ENCODE assay signal across 33 mouse cellular contexts in genomic region chr19:54051651-54052050, GRCm38 (mm10). TPM values are rescaled to one million over a fixed set of nuclear protein-coding genes. Genes with fewer than 3 reads are reported as not detected.
DNase-seq lines count a peak whose midpoint lies in the region; ATAC-seq lines count a peak whose summit lies in the region.
"Had no signal": no experiment of that assay in that cellular context is flagged by ENCODE, and none has a peak within 500 bp of the region (broad histone marks: within the 10 kb centered on the region; RNA-seq: fewer than 3 reads in every experiment).

No protein-coding gene starts in this region.

- no peak overlapping the region for H3K27ac ChIP-seq in forebrain, embryonic 11.5 days (ENCODE audit: low read depth, low read length)
- no peak overlapping the region for H3K27ac ChIP-seq in forebrain, embryonic 14.5 days (ENCODE audit: low read depth, low read length)
- no peak overlapping the region for H3K27ac ChIP-seq in midbrain, embryonic 10.5 days (replicated peaks)
- no peak overlapping the region for H3K27ac ChIP-seq in hindbrain, embryonic 11.5 days (ENCODE audit: low read depth, low read length)
- H3K27ac ChIP-seq: embryonic facial prominence, embryonic 13.5 days; forebrain, embryonic 12.5 days; hindbrain, embryonic 10.5 days; intestine, embryonic 15.5 days; kidney, postnatal 0 days; limb, embryonic 10.5 days; limb, embryonic 15.5 days; liver, embryonic 15.5 days; midbrain, embryonic 12.5 days; neural tube, embryonic 13.5 days had no signal

- 76% methylated on average over 4 of the region's 4 CpGs for WGBS in forebrain, embryonic 11.5 days
- 73% methylated on average over 4 of the region's 4 CpGs for WGBS in forebrain, embryonic 14.5 days
- 72% methylated on average over 4 of the region's 4 CpGs for WGBS in midbrain, embryonic 10.5 days
- 71% methylated on average over 4 of the region's 4 CpGs for WGBS in hindbrain, embryonic 11.5 days

- DNase-seq in forebrain, embryonic 11.5 days (ENCODE audit: low spot score): peak; percentile 21
- no peak for DNase-seq in forebrain, embryonic 14.5 days (ENCODE audit: low spot score)
- peak; percentile 27 for DNase-seq in thymus, postnatal 14 days
- DNase-seq in thymus, postnatal 25 days: no peak
- DNase-seq in gastrocnemius, postnatal 14 days: peak; percentile 21
- DNase-seq in midbrain, embryonic 10.5 days (ENCODE audit: low spot score): no peak
- DNase-seq in hindbrain, embryonic 11.5 days (ENCODE audit: low spot score): no peak
- no peak for DNase-seq in layer of hippocampus, postnatal 10 days (ENCODE audit: low spot score in 2 of 2)
- DNase-seq: adrenal gland, postnatal 14 days; cerebellum, adult 18-20 months; heart, adult 18-20 months; kidney, adult 2 months; kidney, postnatal 4 days; layer of hippocampus, postnatal 36 days; lung, embryonic 14.5 days; lung, postnatal 14 days; right cerebral cortex, postnatal 4 days had no signal

- peaks cover 32% of the 10 kb centered on the region for H3K27me3 ChIP-seq in forebrain, embryonic 11.5 days (ENCODE audit: control insufficient read depth, insufficient read depth, low read length)
- H3K27me3 ChIP-seq in forebrain, embryonic 14.5 days (replicated peaks; ENCODE audit: control insufficient read depth, insufficient read depth, low read length): peaks cover 34% of the 10 kb centered on the region
- peaks cover 52% of the 10 kb centered on the region for H3K27me3 ChIP-seq in midbrain, embryonic 10.5 days (ENCODE audit: low read depth, poor library complexity, severe bottlenecking)
- peaks cover 29% of the 10 kb centered on the region for H3K27me3 ChIP-seq in hindbrain, embryonic 11.5 days (ENCODE audit: control insufficient read depth, insufficient read depth, low read length)
- H3K27me3 ChIP-seq: CH12.LX had no signal

- no peak overlapping the region for H3K4me2 ChIP-seq in forebrain, embryonic 11.5 days (ENCODE audit: low read depth, low read length, severe bottlenecking)
- no peak overlapping the region for H3K4me2 ChIP-seq in forebrain, embryonic 14.5 days (ENCODE audit: low read length)
- no peak overlapping the region for H3K4me2 ChIP-seq in hindbrain, embryonic 11.5 days (replicated peaks; ENCODE audit: low read depth, low read length)
- H3K4me2 ChIP-seq: embryonic facial prominence, embryonic 13.5 days; forebrain, embryonic 12.5 days; heart, embryonic 12.5 days; intestine, embryonic 15.5 days; limb, embryonic 15.5 days; liver, embryonic 15.5 days; lung, embryonic 14.5 days; midbrain, embryonic 12.5 days; neural tube, embryonic 13.5 days had no signal

- H3K4me3 ChIP-seq in forebrain, embryonic 11.5 days (ENCODE audit: low read depth, low read length): no peak overlapping the region
- no peak overlapping the region for H3K4me3 ChIP-seq in forebrain, embryonic 14.5 days (ENCODE audit: low read depth, low read length)
- H3K4me3 ChIP-seq in midbrain, embryonic 10.5 days: no peak overlapping the region
- H3K4me3 ChIP-seq in hindbrain, embryonic 11.5 days (ENCODE audit: low read depth, low read length): no peak overlapping the region
- H3K4me3 ChIP-seq: embryonic facial prominence, embryonic 13.5 days; erythroblast, embryonic 14.5 days; forebrain, embryonic 12.5 days; heart, embryonic 12.5 days; hindbrain, embryonic 10.5 days; intestine, embryonic 15.5 days; limb, embryonic 10.5 days; limb, embryonic 15.5 days; liver, embryonic 15.5 days; midbrain, embryonic 12.5 days; neural tube, embryonic 13.5 days had no signal

- H3K36me3 ChIP-seq in forebrain, embryonic 11.5 days (ENCODE audit: control insufficient read depth, insufficient read depth, low read length): no peaks in the 10 kb centered on the region
- H3K36me3 ChIP-seq in forebrain, embryonic 14.5 days (ENCODE audit: control insufficient read depth, insufficient read depth, low read length): no peaks in the 10 kb centered on the region
- H3K36me3 ChIP-seq in midbrain, embryonic 10.5 days: no peaks in the 10 kb centered on the region
- no peaks in the 10 kb centered on the region for H3K36me3 ChIP-seq in hindbrain, embryonic 11.5 days (ENCODE audit: control insufficient read depth, insufficient read depth, low read length)
- H3K36me3 ChIP-seq: embryonic facial prominence, embryonic 13.5 days; forebrain, embryonic 12.5 days; heart, embryonic 12.5 days; hindbrain, embryonic 10.5 days; intestine, embryonic 15.5 days; limb, embryonic 10.5 days; limb, embryonic 15.5 days; liver, embryonic 15.5 days; midbrain, embryonic 12.5 days; neural tube, embryonic 13.5 days had no signal

- H3K4me1 ChIP-seq in forebrain, embryonic 11.5 days (replicated peaks; ENCODE audit: control insufficient read depth, insufficient read depth, low read length): peaks cover 8% of the 10 kb centered on the region
- H3K4me1 ChIP-seq in forebrain, embryonic 14.5 days (ENCODE audit: control insufficient read depth, insufficient read depth, low read length): no peaks in the 10 kb centered on the region; the same call in 1 of the 2 replicates
- peaks cover 22% of the 10 kb centered on the region for H3K4me1 ChIP-seq in midbrain, embryonic 10.5 days
- H3K4me1 ChIP-seq in hindbrain, embryonic 11.5 days (replicated peaks; ENCODE audit: control insufficient read depth, insufficient read depth, low read length): no peaks in the 10 kb centered on the region

- intact Hi-C loops in gastrocnemius, postnatal 14 days (cut with DNase I; ENCODE audit: low total_unique reads): no loop called here

- ATAC-seq in forebrain, embryonic 11.5 days (replicated peaks; ENCODE audit: low FRiP score): no peak
- no peak for ATAC-seq in forebrain, embryonic 14.5 days
- ATAC-seq in hindbrain, embryonic 11.5 days (ENCODE audit: low FRiP score): no peak
- ATAC-seq: hindbrain, embryonic 16.5 days; intestine, embryonic 15.5 days; Patski had no signal

- H3K9me3 ChIP-seq in forebrain, embryonic 11.5 days (ENCODE audit: control insufficient read depth, low read length): no peaks in the 10 kb centered on the region
- H3K9me3 ChIP-seq in forebrain, embryonic 14.5 days (replicated peaks; ENCODE audit: control insufficient read depth, low read length): no peaks in the 10 kb centered on the region
- H3K9me3 ChIP-seq in midbrain, embryonic 10.5 days (replicated peaks): no peaks in the 10 kb centered on the region
- no peaks in the 10 kb centered on the region for H3K9me3 ChIP-seq in hindbrain, embryonic 11.5 days (ENCODE audit: control insufficient read depth, low read length)
- H3K9me3 ChIP-seq: embryonic facial prominence, embryonic 13.5 days; forebrain, embryonic 12.5 days; heart, embryonic 12.5 days; hindbrain, embryonic 10.5 days; intestine, embryonic 15.5 days; limb, embryonic 10.5 days; limb, embryonic 15.5 days; liver, embryonic 15.5 days; midbrain, embryonic 12.5 days; neural tube, embryonic 13.5 days had no signal

- no peak overlapping the region for H3K9ac ChIP-seq in forebrain, embryonic 11.5 days (ENCODE audit: low read length)
- no peak overlapping the region for H3K9ac ChIP-seq in forebrain, embryonic 14.5 days (ENCODE audit: low read length)
- H3K9ac ChIP-seq in hindbrain, embryonic 11.5 days (ENCODE audit: low read depth, low read length): no peak overlapping the region
- H3K9ac ChIP-seq: embryonic facial prominence, embryonic 13.5 days; forebrain, embryonic 12.5 days; heart, embryonic 12.5 days; intestine, embryonic 15.5 days; limb, embryonic 15.5 days; liver, embryonic 15.5 days; lung, embryonic 14.5 days; midbrain, embryonic 12.5 days; neural tube, embryonic 13.5 days had no signal

RNA-seq across cellular contexts. Expression of gene Adra2a, which starts 7.7 kb away (rescaled TPM):
- 2.0 and 3.0 TPM in 2 replicates for polyA plus RNA-seq in forebrain, embryonic 11.5 days (2014; fragmentation: Nextera tagmentation; extraction: Ambion mirVana)
- 1.8 and 1.9 TPM in 2 replicates for polyA plus RNA-seq in forebrain, embryonic 14.5 days (2014; fragmentation: Nextera tagmentation; extraction: Ambion mirVana)
- total RNA-seq in gastrocnemius, postnatal 14 days (2021): 1 to 10 TPM in 1 of 2 experiments, under 1 TPM in 1; 0.78 to 1.2 TPM
- 0.62 and 0.71 TPM in 2 replicates for polyA plus RNA-seq in midbrain, embryonic 10.5 days (2016; fragmentation: Nextera tagmentation; extraction: Ambion mirVana)
- polyA plus RNA-seq in hindbrain, embryonic 11.5 days (2014; fragmentation: Nextera tagmentation; extraction: Ambion mirVana): 1.9 and 2.5 TPM in 2 replicates
- total RNA-seq in layer of hippocampus, postnatal 10 days (2021): 10 to 100 TPM; 15.2 to 16.3 TPM
- polyA plus RNA-seq: heart, postnatal 0 days; limb, embryonic 10.5 days had no signal

Comparison
In these comparisons a context has a peak if more than half of its experiments do, and no peak if none do; other contexts are left out.
1. DNase-seq: peak in forebrain, embryonic 11.5 days (single experiment), thymus, postnatal 14 days (single experiment) and gastrocnemius, postnatal 14 days (single experiment); none in forebrain, embryonic 14.5 days (single experiment), thymus, postnatal 25 days (single experiment), midbrain, embryonic 10.5 days (single experiment), hindbrain, embryonic 11.5 days (single experiment) and layer of hippocampus, postnatal 10 days (0 of 2).